Mouse (Mus musculus) kidney, postnatal 14 days (tissue): ENCODE measurements around the gene Lrrn4.
A peak's percentile ranks its signal among the peaks of the same experiment; 100 is the strongest.

Experiments
- DNase-seq: peaks from one replicate; pipeline ENCODE4 v3.0.0; 2022; ENCODE audit warnings: mixed read lengths

Gene Lrrn4

GRCm38 (mm10) chr2:132870286-132870685, 10.4 kb downstream of the Lrrn4 start:
- DNase-seq = no peak

GRCm38 (mm10) chr2:132869682-132870081, 11.0 kb downstream of the Lrrn4 start:
- no peak for DNase-seq

GRCm38 (mm10) chr2:132867521-132867920, 13.2 kb downstream of the Lrrn4 start:
- DNase-seq = no peak

GRCm38 (mm10) chr2:132863325-132863724, 17.4 kb downstream of the Lrrn4 start:
- no peak for DNase-seq

- DNase-seq = no peak
Measured at GRCm38 (mm10) chr2:132861456-132861855, 19.2 kb downstream of the Lrrn4 start.

- DNase-seq = no peak
Measured at GRCm38 (mm10) chr2:132860435-132860834, 20.3 kb downstream of the Lrrn4 start.

GRCm38 (mm10) chr2:132856333-132856732, 24.4 kb downstream of the Lrrn4 start:
- no peak for DNase-seq

GRCm38 (mm10) chr2:132853051-132853450, 27.6 kb downstream of the Lrrn4 start:
- no peak for DNase-seq

GRCm38 (mm10) chr2:132849141-132849540, 31.6 kb downstream of the Lrrn4 start:
- DNase-seq = no peak

GRCm38 (mm10) chr2:132848361-132848760, 32.3 kb downstream of the Lrrn4 start:
- DNase-seq = no peak

- no peak for DNase-seq
Measured at GRCm38 (mm10) chr2:132847581-132847980, 33.1 kb downstream of the Lrrn4 start.

GRCm38 (mm10) chr2:132846407-132847358, 34.0 kb downstream of the Lrrn4 start, which contains the start of gene Crls1:
Gene Crls1 (plus strand): TSS chr2:132846666.
- peak; percentile 96 for DNase-seq

- no peak for DNase-seq
Measured at GRCm38 (mm10) chr2:132841071-132841470, 39.6 kb downstream of the Lrrn4 start.
